Mouse (Mus musculus): ENCODE results near the gene Chuk.
A peak's percentile ranks its signal among the peaks of the same experiment; 100 is the strongest.
"Not testable (repeated sequence)": the region's sequence is repeated elsewhere in the genome, so short reads cannot be mapped to it uniquely, and the experiment has no call there.

Gene Chuk

GRCm38 (mm10) chr19:44106831-44107660 lies at the start of gene Chuk:
TSS of gene Chuk (minus strand) at chr19:44107480.
- peak; percentile 94 for DNase-seq (ENCODE audit: low read depth)

- DNase-seq (ENCODE audit: low read depth): no peak
These were observed 49.7 kb upstream of the Chuk start for GRCm38 (mm10) chr19:44157005-44157404.

- DNase-seq (ENCODE audit: low read depth): no peak
These were observed 46.5 kb upstream of the Chuk start for GRCm38 (mm10) chr19:44153781-44154180.

GRCm38 (mm10) chr19:44148991-44149390 lies 41.7 kb upstream of the Chuk start:
- DNase-seq (ENCODE audit: low read depth): no peak

GRCm38 (mm10) chr19:44148345-44148744 lies 41.1 kb upstream of the Chuk start:
- DNase-seq (ENCODE audit: low read depth): peak; percentile 39

- DNase-seq (ENCODE audit: low read depth): no peak
These were observed 39.7 kb upstream of the Chuk start for GRCm38 (mm10) chr19:44146951-44147350.

- no peak for DNase-seq (ENCODE audit: low read depth)
These were observed 39.2 kb upstream of the Chuk start for GRCm38 (mm10) chr19:44146568-44146879.

GRCm38 (mm10) chr19:44145702-44146567 lies 38.7 kb upstream of the Chuk start, which contains the start of gene Bloc1s2:
TSS of gene Bloc1s2 (minus strand) at chr19:44146446.
- DNase-seq (ENCODE audit: low read depth): peak; percentile 86

GRCm38 (mm10) chr19:44144366-44144765 lies 37.1 kb upstream of the Chuk start:
- peak; percentile 16 for DNase-seq (ENCODE audit: low read depth)

- no peak for DNase-seq (ENCODE audit: low read depth)
These were observed 28.7 kb upstream of the Chuk start for GRCm38 (mm10) chr19:44135960-44136485.

GRCm38 (mm10) chr19:44135072-44135959 lies 28.0 kb upstream of the Chuk start, which contains the start of gene Cwf19l1:
TSS of gene Cwf19l1 (minus strand) at chr19:44135876.
- peak; percentile 93 for DNase-seq (ENCODE audit: low read depth)

GRCm38 (mm10) chr19:44132917-44133316 lies 25.6 kb upstream of the Chuk start:
- DNase-seq (ENCODE audit: low read depth): no peak

- DNase-seq (ENCODE audit: low read depth): no peak
These were observed 21.3 kb upstream of the Chuk start for GRCm38 (mm10) chr19:44128560-44128959.

GRCm38 (mm10) chr19:44127729-44128497 lies 20.6 kb upstream of the Chuk start:
- no peak for DNase-seq (ENCODE audit: low read depth)

GRCm38 (mm10) chr19:44121137-44121536 lies 13.9 kb upstream of the Chuk start:
- no peak for DNase-seq (ENCODE audit: low read depth)

- DNase-seq (ENCODE audit: low read depth): not testable (repeated sequence)
These were observed 13.4 kb upstream of the Chuk start for GRCm38 (mm10) chr19:44120686-44121085.

GRCm38 (mm10) chr19:44117793-44118192 lies 10.5 kb upstream of the Chuk start:
- DNase-seq (ENCODE audit: low read depth): no peak

GRCm38 (mm10) chr19:44111706-44112105 lies 4.4 kb upstream of the Chuk start:
- DNase-seq (ENCODE audit: low read depth): peak; percentile 49

- no peak for DNase-seq (ENCODE audit: low read depth)
These were observed 3.1 kb upstream of the Chuk start for GRCm38 (mm10) chr19:44110356-44110755.

GRCm38 (mm10) chr19:44108996-44109395 lies 1.7 kb upstream of the Chuk start:
- no peak for DNase-seq (ENCODE audit: low read depth)

Measured in 416B (cell line).